Mouse (Mus musculus): ENCODE measurements around the gene Myl12a.
A peak's percentile ranks its signal among the peaks of the same experiment; 100 is the strongest.

Myl12a gene

GRCm38 (mm10) chr17:71002744-71003094 lies at the start of gene Myl12a:
Gene Myl12a (minus strand): TSS chr17:71002878.
- no peak for DNase-seq (ENCODE audit: low read depth, low spot score)

- no peak for DNase-seq (ENCODE audit: low read depth, low spot score)
Measured at GRCm38 (mm10) chr17:71049292-71049691, 46.6 kb upstream of the Myl12a start.

GRCm38 (mm10) chr17:71046856-71047255 lies 44.2 kb upstream of the Myl12a start:
- DNase-seq (ENCODE audit: low read depth, low spot score), result peak; percentile 28

- DNase-seq (ENCODE audit: low read depth, low spot score), result peak; percentile 24
Measured at GRCm38 (mm10) chr17:71045591-71045990, 42.9 kb upstream of the Myl12a start.

- no peak for DNase-seq (ENCODE audit: low read depth, low spot score)
Measured at GRCm38 (mm10) chr17:71042645-71043044, 40.0 kb upstream of the Myl12a start.

GRCm38 (mm10) chr17:71040582-71040880 lies 37.9 kb upstream of the Myl12a start:
- no peak for DNase-seq (ENCODE audit: low read depth, low spot score)

- peak; percentile 12 for DNase-seq (ENCODE audit: low read depth, low spot score)
Measured at GRCm38 (mm10) chr17:71039851-71040581, 37.3 kb upstream of the Myl12a start.

GRCm38 (mm10) chr17:71038812-71039211 lies 36.1 kb upstream of the Myl12a start:
- no peak for DNase-seq (ENCODE audit: low read depth, low spot score)

GRCm38 (mm10) chr17:71037188-71037587 lies 34.5 kb upstream of the Myl12a start:
- no peak for DNase-seq (ENCODE audit: low read depth, low spot score)

- DNase-seq (ENCODE audit: low read depth, low spot score), result no peak
Measured at GRCm38 (mm10) chr17:71034472-71034871, 31.8 kb upstream of the Myl12a start.

- DNase-seq (ENCODE audit: low read depth, low spot score), result no peak
Measured at GRCm38 (mm10) chr17:71032719-71033118, 30.0 kb upstream of the Myl12a start.

- no peak for DNase-seq (ENCODE audit: low read depth, low spot score)
Measured at GRCm38 (mm10) chr17:71027186-71027585, 24.5 kb upstream of the Myl12a start.

GRCm38 (mm10) chr17:71025922-71026321 lies 23.2 kb upstream of the Myl12a start:
- DNase-seq (ENCODE audit: low read depth, low spot score), result no peak

GRCm38 (mm10) chr17:71024071-71024470 lies 21.4 kb upstream of the Myl12a start:
- no peak for DNase-seq (ENCODE audit: low read depth, low spot score)

GRCm38 (mm10) chr17:71022841-71023240 lies 20.2 kb upstream of the Myl12a start:
- DNase-seq (ENCODE audit: low read depth, low spot score), result no peak

- no peak for DNase-seq (ENCODE audit: low read depth, low spot score)
Measured at GRCm38 (mm10) chr17:71019860-71020259, 17.2 kb upstream of the Myl12a start.

GRCm38 (mm10) chr17:71019309-71019655 lies 16.6 kb upstream of the Myl12a start:
- DNase-seq (ENCODE audit: low read depth, low spot score), result no peak

- DNase-seq (ENCODE audit: low read depth, low spot score), result no peak
Measured at GRCm38 (mm10) chr17:71018616-71019308, 16.1 kb upstream of the Myl12a start.

- DNase-seq (ENCODE audit: low read depth, low spot score), result no peak
Measured at GRCm38 (mm10) chr17:71018151-71018550, 15.5 kb upstream of the Myl12a start.

- DNase-seq (ENCODE audit: low read depth, low spot score), result no peak
Measured at GRCm38 (mm10) chr17:71017457-71017998, 14.8 kb upstream of the Myl12a start.

- DNase-seq (ENCODE audit: low read depth, low spot score), result peak; percentile 30
Measured at GRCm38 (mm10) chr17:71014911-71015310, 12.2 kb upstream of the Myl12a start.

GRCm38 (mm10) chr17:71013105-71013504 lies 10.4 kb upstream of the Myl12a start:
- no peak for DNase-seq (ENCODE audit: low read depth, low spot score)

Data from brain, adult 2 months (tissue).